Mouse (Mus musculus): ENCODE results near the gene Gmds.

GRCm38 (mm10) chr13:31885769-31886168, 452.8 kb downstream of the Gmds start:
- TF ChIP-seq CTCF (IDR thresholded peaks at IDR 0.05; ENCODE audit: extremely low read depth, insufficient read length, insufficient replicate concordance, low read depth, low read length) (no peak), POLR2A (IDR thresholded peaks at IDR 0.05; ENCODE audit: low read depth, low read length) (no peak)
